ENCODE assay signal across 26 mouse cellular contexts in the genomic region with DNA sequence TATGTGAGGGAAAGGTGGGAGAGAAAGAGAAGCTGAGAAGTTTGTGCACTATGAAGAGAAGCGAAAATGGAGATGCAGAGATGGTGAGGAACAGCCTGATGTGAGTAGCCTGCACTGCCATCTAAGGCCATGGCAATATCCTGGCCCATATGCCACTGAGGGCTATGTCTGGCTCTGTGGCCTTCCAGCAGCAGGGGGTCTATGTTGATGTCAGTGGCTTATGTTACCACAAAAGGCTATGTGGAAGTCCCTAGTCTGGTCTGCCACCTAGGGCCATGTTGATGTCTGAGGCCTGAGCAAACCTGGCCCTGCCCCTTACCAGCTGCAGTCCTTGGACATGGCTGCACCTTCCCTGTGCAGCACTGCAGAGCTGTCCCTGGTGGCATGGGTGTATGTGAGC. TPM values are rescaled to one million over a fixed set of nuclear protein-coding genes. Genes with fewer than 3 reads are reported as not detected.
DNase-seq lines count a peak whose midpoint lies in the region; ATAC-seq lines count a peak whose summit lies in the region.
"Had no signal": no experiment of that assay in that cellular context is flagged by ENCODE, and none has a peak within 500 bp of the region (broad histone marks: within the 10 kb centered on the region; RNA-seq: fewer than 3 reads in every experiment).

No protein-coding gene starts in this region.

- WGBS in forebrain, embryonic 11.5 days, result 96% methylated on average over 1 of the region's 1 CpGs
- 90% methylated on average over 1 of the region's 1 CpGs for WGBS in forebrain, embryonic 12.5 days
- 80% methylated on average over 1 of the region's 1 CpGs for WGBS in embryonic facial prominence, embryonic 10.5 days

- H3K4me3 ChIP-seq in forebrain, embryonic 11.5 days (ENCODE audit: low read depth, low read length), result no peak overlapping the region
- no peak overlapping the region for H3K4me3 ChIP-seq in forebrain, embryonic 12.5 days (replicated peaks)
- H3K4me3 ChIP-seq in embryonic facial prominence, embryonic 10.5 days, result no peak overlapping the region
- H3K4me3 ChIP-seq: heart, embryonic 15.5 days; limb, embryonic 12.5 days; liver, embryonic 15.5 days; lung, embryonic 15.5 days; midbrain, embryonic 10.5 days; midbrain, embryonic 15.5 days had no signal

- no peak overlapping the region for H3K4me2 ChIP-seq in forebrain, embryonic 11.5 days (ENCODE audit: low read depth, low read length, severe bottlenecking)
- no peak overlapping the region for H3K4me2 ChIP-seq in forebrain, embryonic 12.5 days
- H3K4me2 ChIP-seq: heart, embryonic 15.5 days; limb, embryonic 12.5 days; liver, embryonic 15.5 days; lung, embryonic 15.5 days; midbrain, embryonic 15.5 days had no signal

- no peak overlapping the region for H3K27ac ChIP-seq in forebrain, embryonic 11.5 days (ENCODE audit: low read depth, low read length)
- no peak overlapping the region for H3K27ac ChIP-seq in forebrain, embryonic 12.5 days
- no peak overlapping the region for H3K27ac ChIP-seq in embryonic facial prominence, embryonic 10.5 days (replicated peaks)
- H3K27ac ChIP-seq: heart, embryonic 15.5 days; limb, embryonic 12.5 days; liver, embryonic 15.5 days; lung, embryonic 15.5 days; midbrain, embryonic 10.5 days; midbrain, embryonic 15.5 days; stomach, postnatal 0 days had no signal

- no peaks in the 10 kb centered on the region for H3K27me3 ChIP-seq in forebrain, embryonic 11.5 days (ENCODE audit: control insufficient read depth, insufficient read depth, low read length)
- no peaks in the 10 kb centered on the region for H3K27me3 ChIP-seq in forebrain, embryonic 12.5 days
- no peaks in the 10 kb centered on the region for H3K27me3 ChIP-seq in embryonic facial prominence, embryonic 10.5 days (replicated peaks; ENCODE audit: low read depth, poor library complexity, severe bottlenecking)
- H3K27me3 ChIP-seq: heart, embryonic 15.5 days; limb, embryonic 12.5 days; liver, embryonic 15.5 days; lung, embryonic 15.5 days; midbrain, embryonic 15.5 days had no signal

- H3K9ac ChIP-seq in forebrain, embryonic 11.5 days (ENCODE audit: low read length), result no peak overlapping the region
- no peak overlapping the region for H3K9ac ChIP-seq in forebrain, embryonic 12.5 days
- H3K9ac ChIP-seq: heart, embryonic 15.5 days; limb, embryonic 12.5 days; liver, embryonic 15.5 days; lung, embryonic 15.5 days; midbrain, embryonic 15.5 days had no signal

- no peaks in the 10 kb centered on the region for H3K4me1 ChIP-seq in forebrain, embryonic 11.5 days (replicated peaks; ENCODE audit: control insufficient read depth, insufficient read depth, low read length)
- no peaks in the 10 kb centered on the region for H3K4me1 ChIP-seq in forebrain, embryonic 12.5 days
- peaks cover 11% of the 10 kb centered on the region; the same call in 1 of the 2 replicates for H3K4me1 ChIP-seq in embryonic facial prominence, embryonic 10.5 days
- H3K4me1 ChIP-seq: heart, embryonic 15.5 days; liver, embryonic 15.5 days; midbrain, embryonic 10.5 days; midbrain, embryonic 15.5 days had no signal

- no peaks in the 10 kb centered on the region for H3K9me3 ChIP-seq in forebrain, embryonic 11.5 days (ENCODE audit: control insufficient read depth, low read length)
- no peaks in the 10 kb centered on the region for H3K9me3 ChIP-seq in forebrain, embryonic 12.5 days
- no peaks in the 10 kb centered on the region for H3K9me3 ChIP-seq in embryonic facial prominence, embryonic 10.5 days
- H3K9me3 ChIP-seq: G1E; heart, embryonic 15.5 days; limb, embryonic 12.5 days; liver, embryonic 15.5 days; lung, embryonic 15.5 days; midbrain, embryonic 10.5 days; midbrain, embryonic 15.5 days had no signal

- ATAC-seq in forebrain, embryonic 11.5 days (replicated peaks; ENCODE audit: low FRiP score), result 0 out of 2 replicates have a peak, but pooled peaks have one; percentile 39
- ATAC-seq in forebrain, embryonic 12.5 days (ENCODE audit: low FRiP score), result no peak
- ATAC-seq: forebrain, embryonic 16.5 days; intestine, embryonic 16.5 days; midbrain, embryonic 15.5 days had no signal

- H3K36me3 ChIP-seq in forebrain, embryonic 11.5 days (ENCODE audit: control insufficient read depth, insufficient read depth, low read length), result no peaks in the 10 kb centered on the region
- H3K36me3 ChIP-seq in forebrain, embryonic 12.5 days (replicated peaks), result no peaks in the 10 kb centered on the region; the same call in none of the 2 replicates
- peaks cover 12% of the 10 kb centered on the region; the same call in 1 of the 2 replicates for H3K36me3 ChIP-seq in embryonic facial prominence, embryonic 10.5 days (replicated peaks)
- H3K36me3 ChIP-seq: heart, embryonic 15.5 days; liver, embryonic 15.5 days; lung, embryonic 15.5 days; midbrain, embryonic 15.5 days had no signal

- no peak for DNase-seq in forebrain, embryonic 11.5 days (ENCODE audit: low spot score)
- DNase-seq in cerebellum, adult 11 months, result peak; percentile 25
- peak; percentile 63 for DNase-seq in cerebellum, adult 9-10 months
- DNase-seq in cerebellum, postnatal 36 days, result peak; percentile 39 to 48
- DNase-seq in embryonic facial prominence, embryonic 10.5 days (ENCODE audit: low spot score), result no peak
- no peak for DNase-seq in adrenal gland, adult (ENCODE audit: inconsistent age in 2 of 2, low spot score in 1 of 2)
- DNase-seq: adrenal gland, postnatal 14 days; gastrocnemius, postnatal 10 days; kidney, adult 9 months; kidney, postnatal 10 days; layer of hippocampus, adult 9-11 months; right cerebral cortex, adult 18-20 months; right cerebral cortex, postnatal 4 days; thymus, adult 18-20 months; thymus, postnatal 25 days had no signal

RNA-seq across cellular contexts. Expression of a gene that starts 43.1 kb away (rescaled TPM):
- 12.1 and 19.4 TPM in 2 replicates for polyA plus RNA-seq in forebrain, embryonic 11.5 days (2014; fragmentation: Nextera tagmentation; extraction: Ambion mirVana)
- 11.1 and 13.1 TPM in 2 replicates for polyA plus RNA-seq in forebrain, embryonic 12.5 days (2016; fragmentation: Nextera tagmentation; extraction: Ambion mirVana)
- polyA plus RNA-seq in embryonic facial prominence, embryonic 10.5 days (2016; fragmentation: Nextera tagmentation; extraction: Ambion mirVana), result 5.4 and 6.3 TPM in 2 replicates

Comparison
In these comparisons a context has a peak if more than half of its experiments do, and no peak if none do; other contexts are left out.
1. DNase-seq: peak in cerebellum, adult 11 months (single experiment), cerebellum, adult 9-10 months (single experiment) and cerebellum, postnatal 36 days (2 of 2); none in forebrain, embryonic 11.5 days (single experiment), embryonic facial prominence, embryonic 10.5 days (single experiment) and adrenal gland, adult (0 of 2).